Mouse (Mus musculus) thymus, adult 2 months (tissue): ENCODE measurements around the gene Zc3h10.

Experiments used
- CTCF ChIP-seq: fragments of 200-500 bp; IDR thresholded peaks from 2 replicates; pipeline ENCODE4 v1.5.1; 2012; ENCODE audit warnings: mild to moderate bottlenecking, control low read depth, low read length, moderate library complexity, borderline replicate concordance; ENCODE audit not compliant: control insufficient read depth, poor library complexity, insufficient read depth; ENCODE audit errors: extremely low read depth
- POLR2A ChIP-seq: fragments of 200-500 bp; IDR thresholded peaks from 2 replicates; pipeline ENCODE4 v1.6.1; 2012; ENCODE audit warnings: mild to moderate bottlenecking, low read length, control low read depth, moderate library complexity; ENCODE audit not compliant: control insufficient read depth, poor library complexity, insufficient read depth; ENCODE audit errors: extremely low read depth

- no peak for TF ChIP-seq CTCF
- no peak for TF ChIP-seq POLR2A
Observed at GRCm38 (mm10) chr10:128499116-128499671, 48.4 kb downstream of the Zc3h10 start.
